Comparison of ENCODE assay signal across 20 mouse cellular contexts in the genomic region with DNA sequence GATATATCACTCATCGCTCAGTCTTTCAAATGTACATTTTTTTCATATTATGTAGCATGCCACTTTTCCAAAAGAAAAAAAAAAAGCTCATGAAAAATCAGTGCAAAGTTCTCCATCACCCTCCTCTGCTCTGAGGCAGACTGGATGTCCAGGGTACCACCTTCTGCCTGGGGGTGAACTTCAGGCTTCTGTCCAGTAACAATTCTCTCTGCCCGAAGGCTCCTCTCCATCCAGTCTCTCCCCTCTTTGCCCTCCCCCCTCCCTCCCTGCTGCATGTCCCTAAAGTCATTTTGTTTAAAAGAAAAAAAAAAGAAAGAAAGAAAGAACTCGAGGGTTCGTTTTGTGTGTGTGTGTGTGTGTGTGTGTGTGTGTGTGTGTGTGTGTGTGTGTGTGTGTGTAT. TPM values are rescaled to one million over a fixed set of nuclear protein-coding genes. Genes with fewer than 3 reads are reported as not detected.
DNase-seq lines count a peak whose midpoint lies in the region; ATAC-seq and TF ChIP-seq lines count a peak whose summit lies in the region.
"Had no signal": no experiment of that assay in that cellular context is flagged by ENCODE, and none has a peak within 500 bp of the region (broad histone marks: within the 10 kb centered on the region; RNA-seq: fewer than 3 reads in every experiment).

No protein-coding gene starts in this region.

- H3K4me1 ChIP-seq in forebrain, embryonic 12.5 days, result peaks cover 34% of the 10 kb centered on the region
- H3K4me1 ChIP-seq in forebrain, postnatal 0 days (ENCODE audit: insufficient read depth), result no peaks in the 10 kb centered on the region
- H3K4me1 ChIP-seq in cerebellum, adult 2 months (ENCODE audit: control insufficient read depth, insufficient read depth, low read length), result peaks cover 10% of the 10 kb centered on the region
- peaks cover 3% of the 10 kb centered on the region; the same call in 1 of the 2 replicates for H3K4me1 ChIP-seq in midbrain, embryonic 14.5 days (ENCODE audit: control insufficient read depth, insufficient read depth, low read length)
- peaks cover 18% of the 10 kb centered on the region for H3K4me1 ChIP-seq in kidney, embryonic 15.5 days

- no peak for TF ChIP-seq CTCF in forebrain, postnatal 0 days (IDR thresholded peaks at IDR 0.05; ENCODE audit: low read depth)
- TF ChIP-seq CTCF in cerebellum, adult 2 months (IDR thresholded peaks at IDR 0.05; ENCODE audit: borderline replicate concordance, insufficient read depth, low read depth, low read length), result no peak

- H3K9ac ChIP-seq in forebrain, embryonic 12.5 days, result 0 out of 2 replicates have a peak overlapping the region, but pooled peaks have one; percentile 59
- no peak overlapping the region for H3K9ac ChIP-seq in forebrain, postnatal 0 days
- H3K9ac ChIP-seq in midbrain, embryonic 14.5 days (replicated peaks; ENCODE audit: low read length), result peak overlapping the region; percentile 71
- H3K9ac ChIP-seq in kidney, embryonic 15.5 days, result no peak overlapping the region
- H3K9ac ChIP-seq: limb, embryonic 15.5 days; liver, postnatal 0 days had no signal

- TF ChIP-seq POLR2A in cerebellum, adult 2 months (IDR thresholded peaks at IDR 0.05; ENCODE audit: borderline replicate concordance, insufficient read depth, low read length), result no peak

- peaks cover 93% of the 10 kb centered on the region for H3K27me3 ChIP-seq in forebrain, embryonic 12.5 days
- peaks cover 78% of the 10 kb centered on the region for H3K27me3 ChIP-seq in forebrain, postnatal 0 days (ENCODE audit: insufficient read depth, low read length)
- H3K27me3 ChIP-seq in cerebellum, adult 2 months (ENCODE audit: control insufficient read depth, insufficient read depth, low read length), result no peaks in the 10 kb centered on the region
- peaks cover 78% of the 10 kb centered on the region for H3K27me3 ChIP-seq in midbrain, embryonic 14.5 days (ENCODE audit: control insufficient read depth, insufficient read depth, low read length)
- H3K27me3 ChIP-seq in kidney, embryonic 15.5 days, result peaks cover 94% of the 10 kb centered on the region

- ATAC-seq in forebrain, embryonic 12.5 days (ENCODE audit: low FRiP score), result no peak
- ATAC-seq in forebrain, postnatal 0 days, result no peak
- ATAC-seq in midbrain, embryonic 14.5 days (ENCODE audit: low FRiP score, low TSS enrichment), result no peak
- no peak for ATAC-seq in kidney, embryonic 15.5 days (replicated peaks; ENCODE audit: low FRiP score)
- ATAC-seq: activated CD4-positive, CD25-positive, alpha-beta regulatory T cell, adult 4 months; liver, postnatal 0 days had no signal

- peak overlapping the region; percentile 38 for H3K4me3 ChIP-seq in forebrain, embryonic 12.5 days (replicated peaks)
- H3K4me3 ChIP-seq in forebrain, postnatal 0 days (ENCODE audit: low read depth, low read length), result no peak overlapping the region
- peak overlapping the region; percentile 89 for H3K4me3 ChIP-seq in cerebellum, adult 2 months (replicated peaks; ENCODE audit: insufficient read depth, low read depth, low read length)
- H3K4me3 ChIP-seq in midbrain, embryonic 14.5 days (replicated peaks; ENCODE audit: low read depth, low read length), result peak overlapping the region; percentile 50
- no peak overlapping the region for H3K4me3 ChIP-seq in kidney, embryonic 15.5 days (replicated peaks)

- no peaks in the 10 kb centered on the region for H3K9me3 ChIP-seq in forebrain, embryonic 12.5 days
- no peaks in the 10 kb centered on the region for H3K9me3 ChIP-seq in forebrain, postnatal 0 days (ENCODE audit: low read length)
- H3K9me3 ChIP-seq in midbrain, embryonic 14.5 days (ENCODE audit: control insufficient read depth, low read length), result no peaks in the 10 kb centered on the region
- H3K9me3 ChIP-seq in kidney, embryonic 15.5 days (replicated peaks), result no peaks in the 10 kb centered on the region
- H3K9me3 ChIP-seq: heart, embryonic 10.5 days; limb, embryonic 15.5 days; neural tube, embryonic 12.5 days had no signal

- H3K4me2 ChIP-seq in forebrain, embryonic 12.5 days, result peak overlapping the region; percentile 47; the same call in 1 of the 2 replicates
- H3K4me2 ChIP-seq in forebrain, postnatal 0 days (ENCODE audit: low read depth), result no peak overlapping the region
- peak overlapping the region; percentile 59 for H3K4me2 ChIP-seq in midbrain, embryonic 14.5 days (ENCODE audit: low read length)
- no peak overlapping the region for H3K4me2 ChIP-seq in kidney, embryonic 15.5 days

- peak overlapping the region; percentile 80; the same call in 1 of the 2 replicates for H3K27ac ChIP-seq in forebrain, embryonic 12.5 days
- H3K27ac ChIP-seq in forebrain, postnatal 0 days (ENCODE audit: low read depth, low read length), result no peak overlapping the region
- peak overlapping the region; percentile 97 for H3K27ac ChIP-seq in cerebellum, adult 2 months (ENCODE audit: insufficient read depth, low read length)
- peak overlapping the region; percentile 90; the same call in 1 of the 2 replicates for H3K27ac ChIP-seq in midbrain, embryonic 14.5 days (replicated peaks; ENCODE audit: low read depth, low read length)
- no peak overlapping the region for H3K27ac ChIP-seq in kidney, embryonic 15.5 days
- H3K27ac ChIP-seq: heart, embryonic 10.5 days; limb, embryonic 15.5 days; neural tube, embryonic 12.5 days had no signal

- WGBS in forebrain, embryonic 12.5 days, result 7% methylated on average over 2 of the region's 4 CpGs
- WGBS in forebrain, postnatal 0 days, result 9% methylated on average over 4 of the region's 4 CpGs
- WGBS in cerebellum, adult 2 months, result 6% methylated on average over 4 of the region's 4 CpGs
- WGBS in midbrain, embryonic 14.5 days, result 6% methylated on average over 4 of the region's 4 CpGs
- WGBS in kidney, embryonic 15.5 days, result 14% methylated on average over 2 of the region's 4 CpGs

- H3K36me3 ChIP-seq in forebrain, embryonic 12.5 days (replicated peaks), result no peaks in the 10 kb centered on the region
- no peaks in the 10 kb centered on the region for H3K36me3 ChIP-seq in forebrain, postnatal 0 days (ENCODE audit: insufficient read depth)
- H3K36me3 ChIP-seq in midbrain, embryonic 14.5 days (ENCODE audit: control insufficient read depth, insufficient read depth, low read length), result no peaks in the 10 kb centered on the region
- no peaks in the 10 kb centered on the region for H3K36me3 ChIP-seq in kidney, embryonic 15.5 days
- H3K36me3 ChIP-seq: heart, embryonic 10.5 days; limb, embryonic 15.5 days; neural tube, embryonic 12.5 days had no signal

- no peak for DNase-seq in forebrain, postnatal 0 days
- DNase-seq in cerebellum, adult 2 months, result peak; percentile 42 to 61
- peak; percentile 60 to 65 for DNase-seq in cerebellum, postnatal 10 days
- no peak for DNase-seq in midbrain, embryonic 14.5 days
- no peak for DNase-seq in lung, postnatal 14 days
- DNase-seq in spleen, adult 18-20 months, result no peak
- DNase-seq: adrenal gland, postnatal 14 days; heart, postnatal 14 days; kidney, adult 9 months; liver, postnatal 0 days; thymus, postnatal 4 days had no signal

RNA-seq across cellular contexts. Expression of a gene that starts 5.3 kb away (rescaled TPM):
- polyA plus RNA-seq in forebrain, embryonic 12.5 days (2016; fragmentation: Nextera tagmentation; extraction: Ambion mirVana), result 6.2 and 7.6 TPM in 2 replicates
- total RNA-seq in forebrain, postnatal 0 days (2014; rRNA removed), result 4.5 and 9.4 TPM in 2 replicates
- 1.3 and 1.5 TPM in 2 replicates for polyA plus RNA-seq in forebrain, postnatal 0 days (2015; fragmentation: Nextera tagmentation; extraction: Ambion mirVana)
- 33.4 and 38.4 TPM in 2 replicates for polyA plus RNA-seq in cerebellum, adult 2 months (2012; rRNA removed)
- polyA plus RNA-seq in midbrain, embryonic 14.5 days (2014; fragmentation: Nextera tagmentation; extraction: Ambion mirVana), result 12.2 and 14.4 TPM in 2 replicates
- not detected in 2 replicates for polyA plus RNA-seq in kidney, embryonic 15.5 days (2015; fragmentation: Nextera tagmentation; extraction: Ambion mirVana)
- total RNA-seq: adrenal gland, postnatal 14 days; gastrocnemius, postnatal 4 days; heart, postnatal 14 days had no signal
- polyA plus RNA-seq: activated CD4-positive, CD25-positive, alpha-beta regulatory T cell, adult 4 months; cortical plate, adult 2 months; heart, embryonic 10.5 days; limb, embryonic 15.5 days; liver, postnatal 0 days; Patski had no signal

Comparison
In these comparisons a context has a peak if more than half of its experiments do, and no peak if none do; other contexts are left out.
1. H3K27ac ChIP-seq: peak in forebrain, embryonic 12.5 days (single experiment), cerebellum, adult 2 months (single experiment) and midbrain, embryonic 14.5 days (single experiment); none in forebrain, postnatal 0 days (single experiment) and kidney, embryonic 15.5 days (single experiment).
2. H3K4me2 ChIP-seq: peak in forebrain, embryonic 12.5 days (single experiment) and midbrain, embryonic 14.5 days (single experiment); none in forebrain, postnatal 0 days (single experiment) and kidney, embryonic 15.5 days (single experiment).
3. H3K4me3 ChIP-seq: peak in forebrain, embryonic 12.5 days (single experiment), cerebellum, adult 2 months (single experiment) and midbrain, embryonic 14.5 days (single experiment); none in forebrain, postnatal 0 days (single experiment) and kidney, embryonic 15.5 days (single experiment).
4. H3K9ac ChIP-seq: peak in forebrain, embryonic 12.5 days (single experiment) and midbrain, embryonic 14.5 days (single experiment); none in forebrain, postnatal 0 days (single experiment) and kidney, embryonic 15.5 days (single experiment).
5. DNase-seq: peak in cerebellum, adult 2 months (2 of 2) and cerebellum, postnatal 10 days (2 of 2); none in forebrain, postnatal 0 days (single experiment), midbrain, embryonic 14.5 days (single experiment), lung, postnatal 14 days (single experiment) and spleen, adult 18-20 months (0 of 2).